Mouse (Mus musculus): ENCODE results near the gene Gm30191. TPM values are rescaled to one million over a fixed set of nuclear protein-coding genes. Genes with fewer than 3 reads are reported as not detected.
A peak's percentile ranks its signal among the peaks of the same experiment; 100 is the strongest.

The Gm30191 gene
- total RNA-seq, 2 experiments from 2014 or later = not detected

DNA sequence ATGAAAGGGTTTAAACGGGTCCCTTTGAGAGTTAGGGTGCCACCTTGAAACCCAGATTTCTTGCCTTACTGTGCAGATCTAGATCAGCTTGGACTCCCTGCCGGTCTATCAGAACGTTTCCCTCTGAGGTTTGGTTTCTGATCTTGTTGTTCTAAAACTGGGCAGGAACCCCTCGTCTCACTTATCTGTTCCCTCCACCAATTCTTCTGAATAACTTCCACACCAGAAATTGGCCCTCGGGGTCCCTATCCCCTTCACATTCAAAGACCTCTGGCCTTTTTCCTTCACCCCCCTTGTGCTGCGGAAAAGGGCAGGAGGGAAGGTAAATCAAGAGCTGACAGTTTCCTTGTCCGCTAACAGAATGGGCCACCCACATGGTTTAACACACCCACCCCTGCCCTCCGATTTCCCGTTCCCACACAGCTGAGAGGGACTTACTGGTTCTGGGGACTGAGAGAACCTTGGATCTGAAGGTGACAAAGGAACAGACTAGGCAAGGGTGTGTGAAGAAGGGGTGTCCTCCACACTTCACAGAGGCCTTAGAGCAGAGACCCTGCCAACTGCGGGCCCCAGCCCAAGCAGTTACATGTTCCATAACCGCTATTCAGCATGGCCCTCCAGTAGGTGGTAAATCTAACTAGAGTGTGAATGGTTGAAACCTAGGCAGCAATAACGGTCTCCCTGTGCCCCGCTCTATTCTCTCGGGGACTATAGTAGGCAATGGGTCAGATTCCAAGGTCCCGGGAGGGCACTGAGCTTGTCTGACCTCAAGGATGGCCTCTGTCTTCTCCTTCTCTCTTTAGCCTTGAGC lies 6.4 kb downstream of the Gm30191 start:
- Histone ChIP-seq H3K4me3 (peak overlapping the region; percentile 44), H3K27ac (peak overlapping the region; percentile 69)
- intact Hi-C loops (cut with DNase I) = loop anchor here (10.0 kb wide), 1 partner anchor 232 kb away; no protein-coding TSS in a partner anchor
- DNase-seq (ENCODE audit: extremely low spot score in 1 of 2, low spot score in 2 of 2) = no peak
- no peak for TF ChIP-seq CTCF (IDR thresholded peaks at IDR 0.05)

DNA sequence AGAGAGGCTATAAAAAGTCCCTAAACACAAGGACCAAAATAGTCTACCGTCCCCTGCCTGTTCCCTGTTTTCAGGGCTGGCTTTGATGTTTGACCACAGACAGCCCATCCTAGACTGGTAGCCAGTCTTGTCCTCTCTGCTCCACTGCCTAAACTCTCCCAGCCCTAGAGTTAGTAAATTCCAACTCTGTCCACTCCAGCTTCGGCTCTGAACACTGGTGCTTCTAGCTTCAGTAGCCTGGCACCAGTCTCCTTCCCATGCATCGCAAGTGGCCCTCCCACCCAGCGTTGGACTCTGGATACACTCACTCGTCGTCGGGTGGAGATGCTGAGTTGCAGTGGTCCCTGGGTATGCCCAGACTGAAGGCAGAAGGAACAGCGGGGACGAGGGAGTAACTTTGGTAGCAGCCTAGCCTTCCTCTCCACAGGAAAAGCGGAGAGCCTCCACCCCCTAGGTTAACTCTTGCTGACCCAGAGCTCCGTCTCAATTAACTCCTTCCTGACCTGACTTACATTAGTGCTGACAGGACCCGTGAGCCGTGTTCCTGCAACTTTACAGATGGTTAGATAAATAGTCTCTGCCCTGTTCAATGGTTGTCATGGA lies 7.1 kb downstream of the Gm30191 start, which contains the start of gene Grrp1:
Gene Grrp1, minus strand, starts transcription at position 385 of the 603 bp plus-strand sequence.
- TF ChIP-seq CTCF (IDR thresholded peaks at IDR 0.05) = no peak
- H3K27ac ChIP-seq = peak within 1 kb of the TSS; percentile 69
- DNase-seq (ENCODE audit: extremely low spot score in 1 of 2, low spot score in 2 of 2) = no peak
- peak within 1 kb of the TSS; percentile 44 for H3K4me3 ChIP-seq
- intact Hi-C loops (cut with DNase I) = loop anchor here (10.0 kb wide), 1 partner anchor 231 kb away; no protein-coding TSS in a partner anchor

GRCm38 (mm10) chr4:134254835-134255234 lies 8.1 kb downstream of the Gm30191 start:
- Histone ChIP-seq H3K4me3 (no peak overlapping the region), H3K27ac (no peak overlapping the region)
- no peak for TF ChIP-seq CTCF (IDR thresholded peaks at IDR 0.05)
- intact Hi-C loops (cut with DNase I) = loop anchor here (10.0 kb wide), 1 partner anchor 230 kb away; no protein-coding TSS in a partner anchor
- DNase-seq (ENCODE audit: extremely low spot score in 1 of 2, low spot score in 2 of 2) = no peak

- intact Hi-C loops (cut with DNase I) = loop anchor here (10.0 kb wide), 1 partner anchor 229 kb away; no protein-coding TSS in a partner anchor
- DNase-seq (ENCODE audit: extremely low spot score in 1 of 2, low spot score in 2 of 2) = no peak
- TF ChIP-seq CTCF (IDR thresholded peaks at IDR 0.05) = no peak
- Histone ChIP-seq H3K27ac (no peak overlapping the region), H3K4me3 (no peak overlapping the region)
Measured at GRCm38 (mm10) chr4:134255854-134256253, 9.1 kb downstream of the Gm30191 start.

DNA sequence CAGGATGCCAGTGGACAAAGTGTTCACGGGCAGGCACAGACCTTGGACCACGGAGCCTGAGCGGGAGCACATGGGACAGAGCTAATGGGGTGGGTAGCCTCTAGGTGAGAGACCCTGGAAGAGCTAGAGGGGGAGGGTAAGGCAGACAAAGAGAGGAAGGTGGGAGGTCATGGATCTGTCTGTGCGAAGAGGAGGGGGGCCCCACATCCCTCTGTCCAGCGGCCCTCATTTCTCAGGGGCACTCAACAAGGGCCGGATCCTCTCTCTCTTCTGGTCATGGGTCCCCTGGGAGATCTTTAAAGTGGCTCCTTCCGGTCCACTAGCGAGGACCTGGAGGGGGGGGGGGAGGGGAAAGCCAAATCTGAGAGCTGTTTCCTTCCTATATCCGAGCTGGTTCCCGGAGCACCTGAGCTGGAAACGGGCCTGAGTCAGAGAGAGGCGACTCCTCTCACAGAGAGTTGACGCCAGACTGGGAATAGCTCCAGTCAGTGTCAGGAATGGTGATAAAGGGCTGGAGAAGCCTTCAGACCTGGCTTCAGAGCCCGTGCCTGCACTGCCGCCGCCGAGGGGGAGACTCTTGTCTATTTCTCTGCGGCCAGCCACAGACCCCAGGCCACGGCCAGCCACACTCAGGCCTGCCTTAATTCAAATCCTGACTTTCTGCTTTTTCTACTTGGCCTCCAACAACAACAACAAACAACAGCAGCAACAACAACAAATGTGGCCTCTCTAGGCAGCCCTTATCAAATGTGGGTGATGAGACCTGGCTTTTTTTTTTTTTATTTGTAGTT lies 9.9 kb downstream of the Gm30191 start:
- TF ChIP-seq CTCF (IDR thresholded peaks at IDR 0.05) = no peak
- H3K27ac ChIP-seq = no peak overlapping the region
- H3K4me3 ChIP-seq = no peak overlapping the region
- intact Hi-C loops (cut with DNase I) = loop anchor here (10.0 kb wide), 1 partner anchor 228 kb away; no protein-coding TSS in a partner anchor
- DNase-seq (ENCODE audit: extremely low spot score in 1 of 2, low spot score in 2 of 2) = no peak

DNA sequence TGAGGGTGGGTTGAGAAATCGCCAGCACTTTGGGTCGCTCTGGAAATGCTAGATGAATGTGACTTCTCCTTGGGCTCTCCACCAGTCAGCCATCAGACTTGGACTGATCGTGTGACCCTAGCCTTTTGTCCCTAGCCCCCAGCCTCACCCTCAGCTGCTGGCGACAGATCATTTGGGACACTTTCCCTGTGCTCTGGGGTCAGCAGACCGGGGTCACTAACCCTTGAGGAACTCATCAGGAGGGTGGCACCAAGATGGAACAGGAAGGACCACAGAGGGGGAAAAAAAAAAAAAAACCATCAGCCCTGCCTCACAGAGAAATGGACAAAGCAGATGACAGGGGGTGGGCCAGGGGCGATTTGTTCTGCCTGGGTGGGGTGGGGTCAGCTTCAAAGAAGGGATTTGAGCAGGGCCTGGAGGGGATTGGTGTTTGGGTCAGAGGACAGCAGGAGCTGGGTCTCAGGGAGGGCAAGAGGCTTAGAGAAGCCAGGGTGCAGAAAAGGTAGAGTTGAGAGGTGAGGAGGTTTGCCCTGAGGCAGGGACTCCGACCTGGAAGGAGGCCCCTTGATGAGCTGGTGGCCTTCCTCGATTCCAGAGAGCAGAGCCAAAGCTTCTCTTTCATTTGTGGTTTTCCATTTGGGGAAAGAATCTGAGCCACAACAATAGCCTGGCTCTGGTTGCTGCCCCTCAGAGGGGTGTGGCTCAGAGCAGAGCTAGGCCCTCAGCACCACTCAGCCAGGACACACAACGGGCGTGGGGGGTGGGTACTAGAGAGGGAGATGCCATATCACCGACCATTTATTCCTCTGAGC lies 10.7 kb downstream of the Gm30191 start:
- Histone ChIP-seq H3K4me3 (no peak overlapping the region), H3K27ac (no peak overlapping the region)
- no peak for TF ChIP-seq CTCF (IDR thresholded peaks at IDR 0.05)
- no peak for DNase-seq (ENCODE audit: extremely low spot score in 1 of 2, low spot score in 2 of 2)
- intact Hi-C loops (cut with DNase I) = loop anchor here (10.0 kb wide), 1 partner anchor 227 kb away; no protein-coding TSS in a partner anchor

DNA sequence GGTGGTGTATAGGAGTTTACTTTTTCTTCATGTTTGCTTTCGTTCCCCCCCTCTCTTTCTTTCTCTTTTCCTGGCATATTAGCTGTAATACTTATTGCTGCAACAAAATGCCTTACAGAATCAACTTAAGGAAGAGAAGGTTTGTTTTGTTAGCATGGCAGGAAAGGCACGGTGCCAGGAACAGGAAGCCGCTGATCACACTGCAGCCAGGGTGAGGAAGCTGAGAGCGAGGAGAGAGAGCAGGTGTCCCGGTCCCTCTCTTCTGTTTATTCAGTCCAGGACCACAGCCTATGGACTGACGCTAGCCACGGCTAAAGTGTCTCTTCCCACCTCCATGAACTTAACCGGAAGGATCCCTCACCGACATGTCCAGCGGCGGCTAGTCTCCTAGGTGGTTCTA lies 11.6 kb downstream of the Gm30191 start:
- DNase-seq (ENCODE audit: extremely low spot score in 1 of 2, low spot score in 2 of 2) = no peak
- Histone ChIP-seq H3K27ac (no peak overlapping the region), H3K4me3 (no peak overlapping the region)
- intact Hi-C loops (cut with DNase I) = loop anchor here (10.0 kb wide), 1 partner anchor 226 kb away; no protein-coding TSS in a partner anchor
- TF ChIP-seq CTCF (IDR thresholded peaks at IDR 0.05) = no peak

GRCm38 (mm10) chr4:134263191-134263590 lies 16.5 kb downstream of the Gm30191 start:
- no peak overlapping the region for H3K27ac ChIP-seq
- peak; percentile 80 for TF ChIP-seq CTCF (IDR thresholded peaks at IDR 0.05)
- intact Hi-C loops (cut with DNase I) = no loop called here
- DNase-seq (ENCODE audit: extremely low spot score in 1 of 2, low spot score in 2 of 2) = no peak
- no peak overlapping the region for H3K4me3 ChIP-seq

- DNase-seq (ENCODE audit: extremely low spot score in 1 of 2, low spot score in 2 of 2) = no peak
- Histone ChIP-seq H3K4me3 (no peak overlapping the region), H3K27ac (no peak overlapping the region)
- no peak; the same call in 1 of the 2 replicates for TF ChIP-seq CTCF (IDR thresholded peaks at IDR 0.05)
- intact Hi-C loops (cut with DNase I) = no loop called here
Measured at GRCm38 (mm10) chr4:134265860-134266585, 19.3 kb downstream of the Gm30191 start.

DNA sequence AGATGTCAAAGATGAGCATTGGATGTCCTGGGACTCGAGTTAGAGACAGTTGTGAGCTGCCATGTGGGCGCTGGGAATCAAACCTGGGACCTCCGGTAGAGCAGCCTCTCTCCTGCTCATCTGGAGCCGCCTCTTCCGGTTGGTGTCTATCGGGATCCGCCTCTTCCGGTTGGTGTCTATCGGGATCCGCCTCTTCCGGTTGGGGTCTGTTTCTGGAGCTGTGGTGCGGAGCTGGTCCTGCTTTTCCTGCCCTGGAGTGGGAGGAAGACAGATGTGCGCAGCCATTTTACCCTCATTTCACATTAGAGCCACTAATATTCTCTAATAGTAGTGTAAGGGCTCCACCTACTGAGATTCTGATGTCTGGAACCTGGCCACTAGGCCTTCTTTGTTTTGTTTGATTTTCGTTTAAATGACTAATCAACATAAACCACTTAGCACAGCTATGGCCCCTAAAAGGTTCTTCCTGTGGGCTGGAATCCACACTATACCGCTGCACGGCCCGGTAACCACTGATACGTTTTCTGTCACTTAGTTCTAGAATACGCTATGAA lies 21.4 kb downstream of the Gm30191 start:
- intact Hi-C loops (cut with DNase I) = no loop called here
- peak; percentile 18 for TF ChIP-seq CTCF (IDR thresholded peaks at IDR 0.05)
- no peak overlapping the region for H3K27ac ChIP-seq
- DNase-seq (ENCODE audit: extremely low spot score in 1 of 2, low spot score in 2 of 2) = no peak
- no peak overlapping the region for H3K4me3 ChIP-seq

Data from left cerebral cortex, adult 2 months (tissue).